Comparison of ENCODE assay signal across 10 mouse cellular contexts in the genomic region with DNA sequence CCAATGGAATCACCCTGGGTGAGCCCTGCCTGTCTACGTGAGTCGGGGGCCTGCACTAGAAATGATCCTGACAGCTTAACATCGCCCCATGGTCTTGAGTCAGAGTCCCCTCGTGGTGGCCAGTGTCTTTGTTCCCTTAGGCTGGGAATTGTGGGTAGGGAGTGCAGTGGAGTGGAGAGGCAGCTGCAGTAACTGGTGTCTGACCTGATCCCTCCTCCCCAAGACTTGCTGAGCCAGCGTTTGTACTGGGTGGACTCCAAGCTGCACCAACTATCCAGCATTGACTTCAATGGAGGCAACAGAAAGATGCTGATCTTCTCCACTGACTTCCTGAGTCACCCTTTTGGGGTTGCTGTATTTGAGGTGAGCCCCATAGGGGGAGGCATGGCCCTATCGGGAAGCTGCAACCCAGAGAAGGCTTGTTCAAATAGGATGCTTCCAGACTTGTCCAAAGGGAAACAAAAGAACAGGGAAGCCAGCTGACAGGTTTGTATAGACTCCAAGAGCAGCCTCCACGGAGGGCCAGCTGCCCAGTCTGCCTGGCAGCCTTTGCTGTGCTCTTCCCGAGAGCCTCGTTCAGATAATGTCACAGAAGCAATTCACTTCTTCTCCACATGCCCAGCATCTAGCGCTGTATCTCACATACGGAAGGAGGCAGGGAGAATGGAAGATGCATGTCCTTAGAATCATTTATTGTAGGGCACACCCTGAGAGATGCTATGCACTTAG. TPM values are rescaled to one million over a fixed set of nuclear protein-coding genes. Genes with fewer than 3 reads are reported as not detected.
DNase-seq lines count a peak whose midpoint lies in the region; ATAC-seq and TF ChIP-seq lines count a peak whose summit lies in the region.
"Had no signal": no experiment of that assay in that cellular context is flagged by ENCODE, and none has a peak within 500 bp of the region (broad histone marks: within the 10 kb centered on the region; RNA-seq: fewer than 3 reads in every experiment).

No protein-coding gene starts in this region.

- H3K27me3 ChIP-seq in midbrain, postnatal 0 days (ENCODE audit: insufficient read depth, low read length), result no peaks in the 10 kb centered on the region
- no peaks in the 10 kb centered on the region for H3K27me3 ChIP-seq in midbrain, embryonic 10.5 days (ENCODE audit: low read depth, poor library complexity, severe bottlenecking)

- 72% methylated on average over 11 of the region's 11 CpGs for WGBS in midbrain, postnatal 0 days
- WGBS in midbrain, embryonic 10.5 days, result 78% methylated on average over 11 of the region's 11 CpGs

- H3K27ac ChIP-seq in midbrain, postnatal 0 days (ENCODE audit: low read depth, low read length), result no peak overlapping the region
- H3K27ac ChIP-seq in midbrain, embryonic 10.5 days (replicated peaks), result no peak overlapping the region

- DNase-seq in frontal cortex, postnatal 36 days (ENCODE audit: low spot score in 2 of 2), result no peak
- DNase-seq in midbrain, postnatal 0 days (ENCODE audit: low spot score), result peak; percentile 79
- DNase-seq in midbrain, embryonic 10.5 days (ENCODE audit: low spot score), result no peak
- peak; percentile 65 to 77 for DNase-seq in cerebellum, postnatal 25 days
- DNase-seq in kidney, postnatal 10 days, result no peak
- DNase-seq in testis, postnatal 14 days (ENCODE audit: low spot score), result no peak
- DNase-seq in adrenal gland, postnatal 10 days, result no peak

- H3K4me1 ChIP-seq in midbrain, postnatal 0 days (ENCODE audit: insufficient read depth, low read length), result no peaks in the 10 kb centered on the region
- H3K4me1 ChIP-seq in midbrain, embryonic 10.5 days, result no peaks in the 10 kb centered on the region

- H3K4me3 ChIP-seq in midbrain, postnatal 0 days (ENCODE audit: low read depth, low read length), result no peak overlapping the region
- no peak overlapping the region for H3K4me3 ChIP-seq in midbrain, embryonic 10.5 days

- no peaks in the 10 kb centered on the region for H3K9me3 ChIP-seq in midbrain, postnatal 0 days (ENCODE audit: low read length)
- no peaks in the 10 kb centered on the region for H3K9me3 ChIP-seq in midbrain, embryonic 10.5 days (replicated peaks)

- H3K36me3 ChIP-seq in midbrain, postnatal 0 days (ENCODE audit: insufficient read depth, low read length), result peaks cover 85% of the 10 kb centered on the region
- peaks cover 99% of the 10 kb centered on the region for H3K36me3 ChIP-seq in midbrain, embryonic 10.5 days

- H3K4me2 ChIP-seq in midbrain, postnatal 0 days (ENCODE audit: low read depth, low read length, poor library complexity, severe bottlenecking), result no peak overlapping the region
- H3K4me2 ChIP-seq: liver, embryonic 11.5 days had no signal

- TF ChIP-seq CTCF in midbrain, postnatal 0 days (IDR thresholded peaks at IDR 0.05), result peak; percentile 41

- peak; percentile 86 for ATAC-seq in frontal cortex, adult (ENCODE audit: low TSS enrichment)
- peak; percentile 35; the same call in 1 of the 2 replicates for ATAC-seq in midbrain, postnatal 0 days (ENCODE audit: low FRiP score)
- ATAC-seq: intestine, postnatal 0 days had no signal

- H3K9ac ChIP-seq in midbrain, postnatal 0 days (replicated peaks; ENCODE audit: low read length, poor library complexity, severe bottlenecking), result no peak overlapping the region

RNA-seq across cellular contexts. Expression of gene Magoh, which starts 22.4 kb away (rescaled TPM):
- total RNA-seq in midbrain, postnatal 0 days (2014; rRNA removed), result 44.5 and 45.3 TPM in 2 replicates
- polyA plus RNA-seq in midbrain, postnatal 0 days (2015; fragmentation: Nextera tagmentation; extraction: Ambion mirVana), result 117 and 124 TPM in 2 replicates
- polyA plus RNA-seq in midbrain, embryonic 10.5 days (2016; fragmentation: Nextera tagmentation; extraction: Ambion mirVana), result 219 and 263 TPM in 2 replicates
- 10 to 100 TPM; 83.6 to 86.1 TPM for total RNA-seq in adrenal gland, postnatal 10 days (2021)

RNA-seq across cellular contexts. Expression of gene 0610037L13Rik, which starts 32.5 kb away (rescaled TPM):
- total RNA-seq in midbrain, postnatal 0 days (2014; rRNA removed), result 40.5 and 55.5 TPM in 2 replicates
- 94.7 and 103 TPM in 2 replicates for polyA plus RNA-seq in midbrain, postnatal 0 days (2015; fragmentation: Nextera tagmentation; extraction: Ambion mirVana)
- 113 TPM in 2 replicates for polyA plus RNA-seq in midbrain, embryonic 10.5 days (2016; fragmentation: Nextera tagmentation; extraction: Ambion mirVana)
- 10 to 100 TPM; 68.6 to 80.0 TPM for total RNA-seq in adrenal gland, postnatal 10 days (2021)

RNA-seq across cellular contexts. Expression of gene Lrp8, which starts 55.1 kb away (rescaled TPM):
- 74.1 and 78.5 TPM in 2 replicates for total RNA-seq in midbrain, postnatal 0 days (2014; rRNA removed)
- polyA plus RNA-seq in midbrain, postnatal 0 days (2015; fragmentation: Nextera tagmentation; extraction: Ambion mirVana), result 31.9 and 35.2 TPM in 2 replicates
- polyA plus RNA-seq in midbrain, embryonic 10.5 days (2016; fragmentation: Nextera tagmentation; extraction: Ambion mirVana), result 10.4 and 15.0 TPM in 2 replicates
- total RNA-seq in adrenal gland, postnatal 10 days (2021), result 1 to 10 TPM; 3.8 to 4.9 TPM

Comparison
In these comparisons a context has a peak if more than half of its experiments do, and no peak if none do; other contexts are left out.
1. DNase-seq: peak in midbrain, postnatal 0 days (single experiment) and cerebellum, postnatal 25 days (2 of 2); none in frontal cortex, postnatal 36 days (0 of 2), midbrain, embryonic 10.5 days (single experiment), kidney, postnatal 10 days (single experiment), testis, postnatal 14 days (single experiment) and adrenal gland, postnatal 10 days (single experiment).
2. RNA of gene Lrp8, which starts 55.1 kb away (total RNA-seq): 74.1 to 78.5 TPM in midbrain, postnatal 0 days; 3.8 to 4.9 TPM in adrenal gland, postnatal 10 days; every median in the first group is over 10 times any median in the second.